Mouse (Mus musculus) lung, embryonic 16.5 days (tissue): Measurements from ENCODE around the gene Zw10. TPM values are rescaled to one million over a fixed set of nuclear protein-coding genes. Genes with fewer than 3 reads are reported as not detected.

ENCODE experiments used
- ATAC-seq: fragments of 200-750 bp; cut with Nextera tagmentation; 2 replicates; pipeline ENCODE4 v1.8.0; 2017; ENCODE audit warnings: low read depth, mild to moderate bottlenecking, moderate library complexity
- H3K27ac ChIP-seq: fragments of 300-500 bp; sonication (generic); 2 replicates; pipeline ENCODE4 v1.5.1; 2014; ENCODE audit warnings: mild to moderate bottlenecking, control low read depth, low read length
- H3K27me3 ChIP-seq: fragments of 300-500 bp; sonication (generic); 2 replicates; pipeline ENCODE4 v1.6.1; 2014; ENCODE audit warnings: low read depth, low read length, mixed read lengths; ENCODE audit not compliant: control insufficient read depth, insufficient read depth
- H3K36me3 ChIP-seq: fragments of 300-500 bp; sonication (generic); 2 replicates; pipeline ENCODE4 v1.6.1; 2014; ENCODE audit warnings: low read length; ENCODE audit not compliant: control insufficient read depth, insufficient read depth
- H3K4me1 ChIP-seq: fragments of 300-500 bp; sonication (generic); replicated peaks from 2 replicates; pipeline ENCODE4 v1.6.1; 2014; ENCODE audit warnings: low read length, mixed read lengths; ENCODE audit not compliant: control insufficient read depth, insufficient read depth
- H3K4me2 ChIP-seq: fragments of 300-500 bp; sonication (generic); 2 replicates; pipeline ENCODE4 v1.6.1; 2014; ENCODE audit warnings: low read depth, low read length, control low read depth
- H3K4me3 ChIP-seq: fragments of 300-500 bp; sonication (generic); 2 replicates; pipeline ENCODE4 v1.5.1; 2014; ENCODE audit warnings: mild to moderate bottlenecking, low read length, control low read depth
- H3K9ac ChIP-seq: fragments of 300-500 bp; sonication (generic); 2 replicates; pipeline ENCODE4 v1.6.1; 2014; ENCODE audit warnings: low read length, control low read depth
- H3K9me3 ChIP-seq: fragments of 300-500 bp; sonication (generic); 2 replicates; pipeline ENCODE4 v1.6.1; 2016; ENCODE audit warnings: low read length; ENCODE audit not compliant: control insufficient read depth
- WGBS: fragments of 180-500 bp; shearing (Covaris S2); extraction: QIAGEN DNeasy Blood & Tissue Kit; methylation state at CpG from one replicate; pipeline ENCODE4 v1.1.7; 2014; 5-methylcytosine and 5-hydroxymethylcytosine counted together
- polyA plus RNA-seq: library from polyadenylated mRNA; unstranded; fragments of >200 nt; fragmentation: Nextera tagmentation; extraction: Ambion mirVana; gene quantifications from 2 replicates; pipeline ENCODE4 v1.2.1, GENCODE M21; 2015

Zw10 gene
- polyA plus RNA-seq, 1 experiment from 2014 or later: 43.5 TPM

- Histone ChIP-seq H3K4me2 (no peak overlapping the region), H3K4me1 (no peaks in the 10 kb centered on the region), H3K9me3 (no peaks in the 10 kb centered on the region), H3K9ac (no peak overlapping the region), H3K27me3 (no peaks in the 10 kb centered on the region), H3K4me3 (no peak overlapping the region), H3K36me3 (no peaks in the 10 kb centered on the region), H3K27ac (no peak overlapping the region)
- ATAC-seq: no peak
- WGBS: 31% methylated on average over 3 of the region's 3 CpGs
Measured at GRCm38 (mm10) chr9:49118271-49118825, 62.9 kb downstream of the Zw10 start.

GRCm38 (mm10) chr9:49119759-49120158 lies 64.3 kb downstream of the Zw10 start:
- 78% methylated on average over 4 of the region's 4 CpGs for WGBS
- Histone ChIP-seq H3K9ac (no peak overlapping the region), H3K36me3 (no peaks in the 10 kb centered on the region), H3K9me3 (no peaks in the 10 kb centered on the region), H3K4me2 (no peak overlapping the region), H3K4me1 (no peaks in the 10 kb centered on the region), H3K27me3 (no peaks in the 10 kb centered on the region), H3K4me3 (no peak overlapping the region), H3K27ac (no peak overlapping the region)
- no peak for ATAC-seq

GRCm38 (mm10) chr9:49125706-49126105 lies 70.3 kb downstream of the Zw10 start:
- no peaks in the 10 kb centered on the region for H3K36me3 ChIP-seq
- 61% methylated on average over 7 of the region's 7 CpGs for WGBS
- no peak overlapping the region for H3K4me3 ChIP-seq
- H3K27me3 ChIP-seq: no peaks in the 10 kb centered on the region
- no peak overlapping the region for H3K27ac ChIP-seq
- no peak overlapping the region for H3K4me2 ChIP-seq
- H3K9ac ChIP-seq: no peak overlapping the region
- 0 out of 2 replicates have a peak, but pooled peaks cover under 1% of the 10 kb centered on the region for H3K4me1 ChIP-seq
- no peaks in the 10 kb centered on the region for H3K9me3 ChIP-seq
- no peak for ATAC-seq

Other genes starting within 250 kb of the Zw10 start
- gene Zbtb16, start 219.4 kb upstream of the Zw10 start, polyA plus RNA-seq: 13.3 and 18.4 TPM in 2 replicates
- 1.3 and 1.9 TPM in 2 replicates for gene Htr3a, start 144.5 kb upstream of the Zw10 start, polyA plus RNA-seq
- 0.20 and 0.39 TPM in 2 replicates for gene Htr3b, start 90.6 kb upstream of the Zw10 start, polyA plus RNA-seq
- 28.3 and 31.6 TPM in 2 replicates for gene Usp28, start 70.2 kb upstream of the Zw10 start, polyA plus RNA-seq
- 0.16 and 0.46 TPM in 2 replicates for gene Tmprss5, start 25.6 kb downstream of the Zw10 start, polyA plus RNA-seq
- gene Gm4894, start 194.9 kb downstream of the Zw10 start, polyA plus RNA-seq: not detected in 2 replicates